Mouse (Mus musculus): ENCODE data around the gene Olfr374. TPM values are rescaled to one million over a fixed set of nuclear protein-coding genes. Genes with fewer than 3 reads are reported as not detected.
"Not testable (repeated sequence)": the region's sequence is repeated elsewhere in the genome, so short reads cannot be mapped to it uniquely, and the experiment has no call there.

Gene Olfr374
- polyA plus RNA-seq, 1 experiment = not detected

DNA sequence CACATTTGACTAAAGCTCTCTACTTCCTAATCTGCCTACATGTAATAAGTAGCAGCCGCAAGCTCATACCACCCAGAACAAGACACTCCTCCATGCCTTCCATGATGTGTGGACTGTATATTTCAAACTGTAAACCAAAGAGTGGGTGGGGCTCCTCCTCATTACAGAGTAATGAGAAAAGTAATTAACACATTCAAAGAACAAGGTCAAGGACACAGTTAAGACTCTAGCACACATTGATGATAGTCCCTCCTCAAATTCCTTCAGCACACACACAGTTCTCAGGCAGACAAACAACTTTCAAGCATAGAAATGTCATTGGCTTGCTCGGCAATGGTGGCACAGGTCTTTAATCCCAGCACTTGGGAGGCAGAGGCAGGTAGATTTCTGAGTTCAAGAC is 8.4 kb downstream of the Olfr374 start:
- Histone ChIP-seq H3K36me3 (replicated peaks; ENCODE audit: low read length) (no peaks in the 10 kb centered on the region), H3K9me3 (peaks cover 29% of the 10 kb centered on the region; the same call in 1 of the 2 replicates), H3K27me3 (replicated peaks) (no peaks in the 10 kb centered on the region), H3K4me1 (peaks cover 20% of the 10 kb centered on the region), H3K4me3 (replicated peaks) (no peak overlapping the region)
- TF ChIP-seq GATA1 (IDR thresholded peaks at IDR 0.05; ENCODE audit: borderline replicate concordance, low read length) = no peak
- no peak for TF ChIP-seq FLI1 (IDR thresholded peaks at IDR 0.05; ENCODE audit: low read length)

DNA sequence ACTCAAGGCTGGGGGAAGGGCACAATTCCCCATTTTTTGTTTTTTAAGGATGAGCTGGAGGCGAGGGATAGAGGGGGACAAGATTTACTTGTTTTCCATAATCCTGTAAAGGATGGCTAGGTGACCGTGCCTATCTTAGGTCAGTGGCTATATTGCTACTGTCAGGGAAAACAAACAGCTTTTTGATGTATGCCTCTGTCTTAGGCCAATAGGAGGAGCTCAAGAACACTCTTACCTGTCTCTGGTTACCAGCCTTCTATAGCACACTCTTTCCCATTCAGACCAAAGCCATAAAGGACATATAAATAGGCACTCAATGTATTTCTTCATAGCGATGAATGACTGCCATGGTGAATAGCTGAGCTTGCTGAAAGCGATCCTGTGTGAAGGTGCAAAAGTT is 11.8 kb downstream of the Olfr374 start:
- Histone ChIP-seq H3K4me3 (replicated peaks) (no peak overlapping the region), H3K27me3 (replicated peaks) (no peaks in the 10 kb centered on the region), H3K4me1 (peaks cover 16% of the 10 kb centered on the region), H3K36me3 (replicated peaks; ENCODE audit: low read length) (no peaks in the 10 kb centered on the region), H3K9me3 (peaks cover 24% of the 10 kb centered on the region; the same call in 1 of the 2 replicates)
- TF ChIP-seq GATA1 (IDR thresholded peaks at IDR 0.05; ENCODE audit: borderline replicate concordance, low read length) (no peak), FLI1 (IDR thresholded peaks at IDR 0.05; ENCODE audit: low read length) (no peak)

DNA sequence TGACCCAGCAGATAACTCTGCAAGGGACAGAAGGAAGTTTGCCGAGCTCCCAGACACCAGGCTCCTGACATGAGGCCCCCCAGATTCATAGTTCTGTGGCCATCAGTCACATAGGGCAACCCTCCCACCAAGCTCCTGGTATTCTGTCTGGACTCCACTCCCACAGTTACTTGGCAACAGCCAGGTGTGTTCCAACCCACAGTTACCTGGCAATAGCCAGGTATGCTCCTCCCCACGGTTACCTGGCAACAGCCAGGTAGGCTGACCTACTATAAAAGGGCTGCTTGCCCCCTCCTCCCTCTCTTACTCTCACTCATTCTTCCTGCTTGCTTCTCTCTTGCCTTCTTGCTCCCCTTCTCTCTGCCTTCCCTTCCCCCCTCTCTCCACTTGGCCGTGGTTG is 14.6 kb downstream of the Olfr374 start:
- H3K4me3 ChIP-seq (replicated peaks); H3K4me1 ChIP-seq; H3K27me3 ChIP-seq (replicated peaks); H3K36me3 ChIP-seq (replicated peaks; ENCODE audit: low read length): not testable (repeated sequence)
- peaks cover 17% of the 10 kb centered on the region for H3K9me3 ChIP-seq

DNA sequence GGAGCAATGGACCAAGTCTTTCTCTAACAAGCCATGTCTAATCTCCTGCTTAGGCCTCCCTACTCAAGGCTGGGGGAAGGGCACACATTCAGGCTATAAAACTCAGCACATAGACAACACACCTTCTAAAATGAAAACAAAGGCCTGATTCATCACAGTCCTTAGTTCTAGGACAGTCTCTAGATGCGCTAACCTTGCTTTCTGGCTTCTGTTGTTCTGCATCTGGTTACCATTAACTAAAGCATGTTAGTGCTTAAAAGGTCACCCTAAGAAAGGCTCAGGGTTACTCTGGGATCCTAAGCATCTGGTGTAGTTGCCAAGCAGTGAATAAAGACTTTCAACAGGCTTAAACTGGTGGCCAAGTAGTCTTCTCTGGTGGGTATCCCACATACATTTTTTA is 15.2 kb downstream of the Olfr374 start:
- H3K36me3 ChIP-seq (replicated peaks; ENCODE audit: low read length) = no peaks in the 10 kb centered on the region

DNA sequence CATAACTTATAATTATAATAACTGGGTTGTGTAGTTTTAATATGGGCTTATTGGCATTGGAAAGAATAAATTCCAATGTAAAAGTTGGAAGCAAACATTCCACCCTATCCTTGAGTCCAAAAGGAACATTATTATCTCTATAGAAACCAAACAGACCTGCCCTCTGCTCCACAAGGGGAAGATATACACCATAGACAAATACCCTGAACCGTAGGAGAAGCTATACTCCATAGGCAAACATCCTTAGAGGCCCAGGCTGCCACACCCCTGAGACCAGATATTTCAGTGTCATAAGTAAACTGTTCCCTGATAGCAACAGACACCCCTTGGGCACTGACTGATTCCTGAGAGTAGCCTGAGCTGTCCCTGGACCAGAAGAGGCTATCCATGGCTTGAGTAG is 21.0 kb downstream of the Olfr374 start:
- no peak overlapping the region for H3K4me3 ChIP-seq (replicated peaks)
- H3K9me3 ChIP-seq = peaks cover 15% of the 10 kb centered on the region
- peaks cover 14% of the 10 kb centered on the region for H3K36me3 ChIP-seq (replicated peaks; ENCODE audit: low read length)
- H3K4me1 ChIP-seq = peaks cover 47% of the 10 kb centered on the region
- no peak for TF ChIP-seq GATA1 (IDR thresholded peaks at IDR 0.05; ENCODE audit: borderline replicate concordance, low read length)
- H3K27me3 ChIP-seq (replicated peaks) = no peaks in the 10 kb centered on the region

More for the DNA sequence above, 15.2 kb downstream of the Olfr374 start:
- H3K27me3 ChIP-seq (replicated peaks) = no peaks in the 10 kb centered on the region
- H3K4me3 ChIP-seq (replicated peaks) = no peak overlapping the region
- peaks cover 13% of the 10 kb centered on the region for H3K9me3 ChIP-seq
- no peaks in the 10 kb centered on the region; the same call in 1 of the 2 replicates for H3K4me1 ChIP-seq
- TF ChIP-seq FLI1 (IDR thresholded peaks at IDR 0.05; ENCODE audit: low read length) (no peak), GATA1 (IDR thresholded peaks at IDR 0.05; ENCODE audit: borderline replicate concordance, low read length) (no peak)

DNA sequence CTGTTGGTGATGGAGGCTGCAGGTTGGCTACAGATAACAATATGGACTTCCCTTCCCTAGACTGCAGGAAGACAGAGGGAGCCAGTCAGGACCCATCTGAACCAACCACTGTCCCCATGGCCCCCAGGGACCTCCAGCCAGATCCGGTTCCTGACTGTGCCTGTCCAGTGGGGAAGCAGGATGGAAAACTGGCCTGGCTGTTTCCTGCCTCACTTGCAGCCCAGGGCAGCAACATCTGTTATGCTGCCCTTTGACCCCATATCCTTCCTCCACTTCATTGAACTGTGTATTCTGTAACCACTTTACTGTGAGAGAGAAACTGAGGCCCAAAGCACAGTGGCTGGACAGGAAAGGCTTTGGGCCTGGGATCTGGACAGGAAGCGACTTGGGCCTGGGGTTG is 24.4 kb downstream of the Olfr374 start:
- Histone ChIP-seq H3K27me3 (replicated peaks) (no peaks in the 10 kb centered on the region), H3K9me3 (peaks cover 4% of the 10 kb centered on the region; the same call in 1 of the 2 replicates), H3K4me3 (replicated peaks) (peak overlapping the region; percentile 9), H3K36me3 (replicated peaks; ENCODE audit: low read length) (peaks cover 14% of the 10 kb centered on the region), H3K4me1 (peaks cover 72% of the 10 kb centered on the region)
- TF ChIP-seq FLI1 (IDR thresholded peaks at IDR 0.05; ENCODE audit: low read length) (no peak), GATA1 (IDR thresholded peaks at IDR 0.05; ENCODE audit: borderline replicate concordance, low read length) (no peak)

DNA sequence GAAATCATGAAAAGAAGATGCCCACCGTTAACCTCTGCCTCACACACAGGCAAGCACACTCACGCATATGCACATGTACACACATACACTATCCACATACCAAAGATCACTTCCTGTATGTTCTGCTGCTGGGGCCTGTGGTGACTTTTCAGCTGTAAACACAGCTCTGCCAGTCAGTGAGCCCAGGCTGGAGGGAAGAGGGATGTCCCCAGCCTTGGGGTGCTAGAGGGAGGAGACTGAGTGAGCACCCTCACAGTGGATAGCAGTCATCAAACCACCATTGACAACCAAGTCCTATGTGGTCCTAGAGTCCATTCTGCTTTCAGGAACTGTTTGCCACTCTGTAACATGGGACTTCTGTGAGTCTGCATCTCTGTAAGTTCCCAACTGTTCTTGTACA is 25.1 kb downstream of the Olfr374 start:
- Histone ChIP-seq H3K4me1 (peaks cover 76% of the 10 kb centered on the region), H3K27me3 (replicated peaks) (no peaks in the 10 kb centered on the region), H3K4me3 (replicated peaks) (peak overlapping the region; percentile 76), H3K36me3 (replicated peaks; ENCODE audit: low read length) (peaks cover 14% of the 10 kb centered on the region), H3K9me3 (peaks cover 4% of the 10 kb centered on the region; the same call in 1 of the 2 replicates)
- TF ChIP-seq FLI1 (IDR thresholded peaks at IDR 0.05; ENCODE audit: low read length) = no peak
- TF ChIP-seq GATA1 (IDR thresholded peaks at IDR 0.05; ENCODE audit: borderline replicate concordance, low read length) = no peak

DNA sequence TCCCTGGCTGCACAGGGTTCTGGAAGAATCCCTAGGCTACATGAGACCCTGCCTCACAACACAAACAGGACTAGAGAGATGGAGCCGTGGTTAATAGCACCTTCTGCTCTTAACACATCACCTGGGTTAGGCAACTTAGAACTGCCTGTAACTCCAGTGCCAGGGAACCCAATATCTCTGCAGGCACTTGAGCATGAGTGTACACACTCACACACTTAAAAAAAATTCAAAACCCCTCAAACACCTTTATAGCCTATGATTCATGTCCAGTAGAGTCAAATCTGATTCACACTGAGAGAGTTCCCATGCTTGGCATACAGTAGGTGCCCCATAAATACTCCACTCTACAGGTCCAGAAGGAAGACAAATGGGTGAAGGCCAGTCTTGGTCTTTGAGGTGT is 25.6 kb downstream of the Olfr374 start:
- peaks cover 18% of the 10 kb centered on the region for H3K36me3 ChIP-seq (replicated peaks; ENCODE audit: low read length)
- H3K9me3 ChIP-seq = peaks cover 4% of the 10 kb centered on the region; the same call in 1 of the 2 replicates
- peaks cover 81% of the 10 kb centered on the region for H3K4me1 ChIP-seq
- no peak for TF ChIP-seq FLI1 (IDR thresholded peaks at IDR 0.05; ENCODE audit: low read length)
- TF ChIP-seq GATA1 (IDR thresholded peaks at IDR 0.05; ENCODE audit: borderline replicate concordance, low read length) = no peak
- no peaks in the 10 kb centered on the region for H3K27me3 ChIP-seq (replicated peaks)
- H3K4me3 ChIP-seq (replicated peaks) = peak overlapping the region; percentile 5

DNA sequence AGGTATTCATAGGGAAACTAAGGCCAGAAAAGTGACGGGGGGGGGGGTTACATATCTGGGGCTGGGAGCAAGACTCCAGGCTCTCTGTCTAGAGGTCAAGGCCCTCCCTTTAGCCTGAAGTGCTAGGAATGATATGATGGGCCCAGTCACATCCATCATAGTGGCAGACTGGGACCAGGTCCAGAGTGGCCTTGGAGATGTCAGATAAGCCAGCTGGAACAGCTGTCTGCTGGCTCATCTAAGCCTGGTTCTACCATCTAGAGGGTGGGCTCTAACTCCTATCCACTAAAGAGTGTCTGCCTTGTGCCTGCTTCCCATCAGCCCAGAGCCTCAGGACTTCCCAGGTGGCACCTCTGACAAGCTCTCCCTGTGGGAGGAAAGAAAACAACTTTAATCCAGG is 26.1 kb downstream of the Olfr374 start:
- Histone ChIP-seq H3K4me3 (replicated peaks) (peak overlapping the region; percentile 72), H3K27me3 (replicated peaks) (no peaks in the 10 kb centered on the region), H3K36me3 (replicated peaks; ENCODE audit: low read length) (peaks cover 22% of the 10 kb centered on the region), H3K9me3 (peaks cover 3% of the 10 kb centered on the region; the same call in 1 of the 2 replicates), H3K4me1 (peaks cover 85% of the 10 kb centered on the region)
- TF ChIP-seq GATA1 (IDR thresholded peaks at IDR 0.05; ENCODE audit: borderline replicate concordance, low read length) (no peak), FLI1 (IDR thresholded peaks at IDR 0.05; ENCODE audit: low read length) (no peak)

DNA sequence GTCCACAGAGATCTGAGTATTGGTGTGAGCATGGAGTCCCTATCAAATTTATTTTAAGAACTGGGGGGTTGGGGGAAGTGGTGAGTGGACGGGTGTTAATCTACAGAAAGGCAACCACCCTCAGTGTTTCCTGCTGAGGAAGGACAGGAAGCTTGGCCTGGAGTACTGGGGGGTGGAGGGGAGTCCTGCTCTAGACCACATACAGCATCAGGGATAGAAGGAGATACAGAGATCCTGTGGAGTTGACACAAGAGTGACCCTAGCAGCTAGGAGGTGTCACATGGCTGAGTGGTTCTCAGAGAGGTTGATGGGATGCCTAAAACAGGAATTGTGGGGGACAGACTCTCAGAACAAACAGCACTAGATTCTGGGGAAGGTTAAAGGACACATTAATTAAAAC is 26.7 kb downstream of the Olfr374 start:
- Histone ChIP-seq H3K36me3 (replicated peaks; ENCODE audit: low read length) (peaks cover 25% of the 10 kb centered on the region), H3K9me3 (no peaks in the 10 kb centered on the region), H3K27me3 (replicated peaks) (no peaks in the 10 kb centered on the region), H3K4me3 (replicated peaks) (peak overlapping the region; percentile 72), H3K4me1 (peaks cover 88% of the 10 kb centered on the region)
- TF ChIP-seq FLI1 (IDR thresholded peaks at IDR 0.05; ENCODE audit: low read length) (0 out of 2 replicates have a peak, but pooled peaks have one; percentile 38), GATA1 (IDR thresholded peaks at IDR 0.05; ENCODE audit: borderline replicate concordance, low read length) (no peak)

Data from megakaryocyte, embryonic 14.5 days (primary cell).